Mouse (Mus musculus): ENCODE measurements around the gene Tmem45a2. TPM values are rescaled to one million over a fixed set of nuclear protein-coding genes. Genes with fewer than 3 reads are reported as not detected.

The Tmem45a2 gene
- 0.09 TPM in 1 of 2 replicates, not detected in the other for polyA plus RNA-seq (2016; fragmentation: Nextera tagmentation; extraction: Ambion mirVana)

DNA sequence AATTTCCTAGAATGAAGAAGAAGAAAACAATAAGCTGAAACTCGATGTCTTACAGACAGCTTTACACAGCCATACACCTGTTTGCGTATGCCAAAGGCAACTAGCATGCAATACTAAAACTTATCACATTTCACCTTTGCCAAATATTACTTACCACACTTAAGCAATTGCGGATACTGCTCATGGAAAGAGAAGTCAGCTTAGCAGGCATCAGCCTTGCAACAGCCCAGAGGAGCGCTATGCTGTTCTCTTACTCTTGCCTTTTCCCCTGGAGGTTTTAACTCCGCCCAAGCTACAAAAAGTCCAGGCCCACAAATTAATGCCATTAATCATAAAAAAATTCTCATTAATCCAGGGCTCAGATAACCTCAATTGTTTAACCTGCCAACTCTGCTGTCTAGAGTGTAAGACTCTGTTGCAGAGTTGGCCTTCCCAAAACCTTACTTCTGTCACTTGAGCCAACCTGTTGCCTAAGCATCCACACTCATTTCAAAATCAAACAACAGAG, at the start of gene Tmem45a2:
Tmem45a2 (minus strand) TSS at position 241 of the 508 bp plus-strand sequence.
- Histone ChIP-seq H3K27me3 (replicated peaks) (no peaks in the 10 kb centered on the region), H3K9ac (no peak within 1 kb of the TSS), H3K4me3 (no peak within 1 kb of the TSS), H3K4me2 (no peak within 1 kb of the TSS), H3K27ac (ENCODE audit: poor library complexity, severe bottlenecking) (no peak within 1 kb of the TSS), H3K9me3 (replicated peaks) (no peaks in the 10 kb centered on the region), H3K4me1 (replicated peaks) (no peaks in the 10 kb centered on the region), H3K36me3 (no peaks in the 10 kb centered on the region)
- ATAC-seq (ENCODE audit: insufficient number of reproducible peaks, low FRiP score): no peak
- 84% methylated on average over 5 of the region's 5 CpGs for WGBS

DNA sequence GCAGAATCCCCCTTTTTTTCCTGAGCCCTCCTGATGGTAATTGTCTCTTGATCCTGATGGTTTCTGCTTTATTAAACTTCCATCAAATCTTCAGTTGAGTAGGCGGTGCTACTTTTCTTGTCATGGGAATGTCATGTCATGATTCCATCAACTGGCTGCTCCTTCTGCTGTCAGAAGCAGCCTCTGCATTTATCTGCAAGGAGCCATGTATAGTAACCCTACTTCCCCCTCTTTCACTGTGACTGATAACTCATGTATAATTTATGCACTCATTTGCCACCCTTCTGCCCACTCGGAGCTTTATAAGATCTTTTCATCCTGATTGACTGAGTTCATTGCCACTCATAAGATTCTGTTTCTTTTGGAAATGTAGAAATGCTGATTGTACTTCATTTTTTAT, 46.4 kb upstream of the Tmem45a2 start:
- no peak for ATAC-seq (ENCODE audit: insufficient number of reproducible peaks, low FRiP score)
- Histone ChIP-seq H3K9me3 (replicated peaks) (no peaks in the 10 kb centered on the region), H3K4me3 (no peak overlapping the region), H3K27ac (ENCODE audit: poor library complexity, severe bottlenecking) (no peak overlapping the region), H3K9ac (no peak overlapping the region), H3K4me1 (replicated peaks) (no peaks in the 10 kb centered on the region), H3K27me3 (replicated peaks) (no peaks in the 10 kb centered on the region), H3K36me3 (no peaks in the 10 kb centered on the region), H3K4me2 (no peak overlapping the region)
- WGBS: 75% methylated on average over 2 of the region's 2 CpGs

DNA sequence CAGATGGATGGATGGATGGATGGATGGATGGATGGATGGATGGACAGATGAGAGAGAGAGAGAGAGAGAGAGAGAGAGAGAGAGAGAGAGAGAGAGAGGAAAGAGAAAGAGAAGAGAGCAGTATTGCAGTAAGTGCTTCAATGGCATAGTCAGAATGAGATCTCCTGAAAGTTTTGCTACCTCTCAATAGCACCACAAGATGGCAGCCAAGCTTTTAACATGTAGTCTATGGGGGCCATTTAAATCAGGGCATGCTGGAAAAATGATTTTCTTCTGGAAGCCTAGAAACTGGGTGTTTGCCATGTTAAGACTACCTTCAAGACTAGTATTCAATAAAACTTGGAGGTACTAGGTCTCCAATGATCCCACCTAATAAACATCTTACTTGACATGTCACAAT, 44.9 kb upstream of the Tmem45a2 start:
- no peak for ATAC-seq (ENCODE audit: insufficient number of reproducible peaks, low FRiP score)
- no peaks in the 10 kb centered on the region for H3K27me3 ChIP-seq (replicated peaks)
- H3K9ac ChIP-seq: no peak overlapping the region

GRCm38 (mm10) chr16:57106185-57106960, 35.2 kb upstream of the Tmem45a2 start:
- WGBS: 66% methylated on average over 5 of the region's 5 CpGs
- no peak for ATAC-seq (ENCODE audit: insufficient number of reproducible peaks, low FRiP score)
- Histone ChIP-seq H3K4me3 (no peak overlapping the region), H3K9me3 (replicated peaks) (no peaks in the 10 kb centered on the region), H3K4me2 (no peak overlapping the region), H3K36me3 (no peaks in the 10 kb centered on the region), H3K4me1 (replicated peaks) (no peaks in the 10 kb centered on the region), H3K9ac (no peak overlapping the region), H3K27me3 (replicated peaks) (no peaks in the 10 kb centered on the region; the same call in 1 of the 2 replicates), H3K27ac (ENCODE audit: poor library complexity, severe bottlenecking) (no peak overlapping the region)

More for the DNA sequence above, 44.9 kb upstream of the Tmem45a2 start:
- Histone ChIP-seq H3K36me3 (no peaks in the 10 kb centered on the region), H3K4me1 (replicated peaks) (no peaks in the 10 kb centered on the region), H3K4me3 (no peak overlapping the region), H3K27ac (ENCODE audit: poor library complexity, severe bottlenecking) (no peak overlapping the region), H3K4me2 (no peak overlapping the region), H3K9me3 (replicated peaks) (no peaks in the 10 kb centered on the region)

- Histone ChIP-seq H3K27me3 (replicated peaks) (no peaks in the 10 kb centered on the region; the same call in 1 of the 2 replicates), H3K4me2 (no peak overlapping the region), H3K9ac (no peak overlapping the region), H3K27ac (ENCODE audit: poor library complexity, severe bottlenecking) (no peak overlapping the region), H3K4me1 (replicated peaks) (no peaks in the 10 kb centered on the region), H3K9me3 (replicated peaks) (no peaks in the 10 kb centered on the region), H3K36me3 (no peaks in the 10 kb centered on the region), H3K4me3 (no peak overlapping the region)
- ATAC-seq (ENCODE audit: insufficient number of reproducible peaks, low FRiP score): no peak
- 73% methylated on average over 1 of the region's 1 CpGs for WGBS
These were observed 30.0 kb upstream of the Tmem45a2 start for GRCm38 (mm10) chr16:57101174-57101573.

- H3K9me3 ChIP-seq (replicated peaks): no peaks in the 10 kb centered on the region
- H3K4me2 ChIP-seq: no peak overlapping the region
- 73% methylated on average over 5 of the region's 5 CpGs for WGBS
- H3K4me3 ChIP-seq: no peak overlapping the region
- no peaks in the 10 kb centered on the region; the same call in 1 of the 2 replicates for H3K27me3 ChIP-seq (replicated peaks)
- H3K4me1 ChIP-seq (replicated peaks): no peaks in the 10 kb centered on the region
- no peak overlapping the region for H3K27ac ChIP-seq (ENCODE audit: poor library complexity, severe bottlenecking)
- H3K9ac ChIP-seq: no peak overlapping the region
- H3K36me3 ChIP-seq: no peaks in the 10 kb centered on the region
- ATAC-seq (ENCODE audit: insufficient number of reproducible peaks, low FRiP score): no peak
These were observed 28.5 kb upstream of the Tmem45a2 start for GRCm38 (mm10) chr16:57099572-57100237.

- 53% methylated on average over 7 of the region's 7 CpGs for WGBS
- Histone ChIP-seq H3K27me3 (replicated peaks) (no peaks in the 10 kb centered on the region), H3K4me1 (replicated peaks) (no peaks in the 10 kb centered on the region), H3K27ac (ENCODE audit: poor library complexity, severe bottlenecking) (no peak overlapping the region), H3K36me3 (no peaks in the 10 kb centered on the region), H3K4me2 (no peak overlapping the region), H3K9ac (no peak overlapping the region), H3K9me3 (replicated peaks) (no peaks in the 10 kb centered on the region), H3K4me3 (no peak overlapping the region)
- no peak for ATAC-seq (ENCODE audit: insufficient number of reproducible peaks, low FRiP score)
These were observed 27.4 kb upstream of the Tmem45a2 start for GRCm38 (mm10) chr16:57098468-57099144.

DNA sequence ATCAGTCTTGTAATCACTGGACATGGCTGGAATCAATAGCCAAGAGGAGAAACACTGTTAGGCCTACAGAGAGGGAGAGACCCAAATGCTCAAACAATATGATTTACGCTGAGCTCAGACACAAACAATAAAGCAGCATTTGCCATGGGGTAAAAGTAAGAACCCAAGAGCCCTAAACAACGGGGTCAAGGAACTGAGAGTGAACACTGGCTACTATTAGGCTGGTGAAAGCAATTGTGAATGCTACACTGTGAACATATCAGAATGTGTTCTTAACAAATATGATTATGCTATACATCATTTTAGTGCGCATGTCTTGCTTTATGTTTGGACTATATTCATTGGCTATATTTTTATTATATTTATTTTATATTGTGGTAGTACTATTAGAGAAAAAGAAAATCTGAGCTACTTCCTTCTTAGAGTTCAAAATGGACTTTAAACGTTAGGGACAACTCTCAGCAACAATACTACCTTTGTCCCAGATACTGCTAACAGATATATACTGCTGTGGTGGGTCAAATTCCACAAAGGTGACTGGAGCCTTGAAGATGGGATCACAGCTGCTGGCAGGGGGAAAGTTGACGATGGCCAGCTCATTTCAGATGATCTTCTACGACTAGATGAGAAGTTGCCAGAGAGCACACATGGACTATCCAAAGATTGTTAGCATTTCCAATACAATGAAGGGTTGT, 21.9 kb upstream of the Tmem45a2 start:
- no peak overlapping the region for H3K4me3 ChIP-seq
- no peak overlapping the region for H3K9ac ChIP-seq
- no peak for ATAC-seq (ENCODE audit: insufficient number of reproducible peaks, low FRiP score)
- WGBS: 56% methylated on average over 6 of the region's 6 CpGs
- H3K27me3 ChIP-seq (replicated peaks): no peaks in the 10 kb centered on the region
- no peaks in the 10 kb centered on the region for H3K36me3 ChIP-seq
- H3K4me1 ChIP-seq (replicated peaks): no peaks in the 10 kb centered on the region
- H3K9me3 ChIP-seq (replicated peaks): no peaks in the 10 kb centered on the region
- no peak overlapping the region for H3K27ac ChIP-seq (ENCODE audit: poor library complexity, severe bottlenecking)
- no peak overlapping the region for H3K4me2 ChIP-seq

GRCm38 (mm10) chr16:57092460-57092859, 21.3 kb upstream of the Tmem45a2 start:
- Histone ChIP-seq H3K9ac (no peak overlapping the region), H3K27ac (ENCODE audit: poor library complexity, severe bottlenecking) (no peak overlapping the region), H3K27me3 (replicated peaks) (no peaks in the 10 kb centered on the region), H3K36me3 (no peaks in the 10 kb centered on the region), H3K4me2 (no peak overlapping the region), H3K4me1 (replicated peaks) (no peaks in the 10 kb centered on the region), H3K4me3 (no peak overlapping the region), H3K9me3 (replicated peaks) (no peaks in the 10 kb centered on the region)
- 38% methylated on average over 4 of the region's 4 CpGs for WGBS
- ATAC-seq (ENCODE audit: insufficient number of reproducible peaks, low FRiP score): no peak

DNA sequence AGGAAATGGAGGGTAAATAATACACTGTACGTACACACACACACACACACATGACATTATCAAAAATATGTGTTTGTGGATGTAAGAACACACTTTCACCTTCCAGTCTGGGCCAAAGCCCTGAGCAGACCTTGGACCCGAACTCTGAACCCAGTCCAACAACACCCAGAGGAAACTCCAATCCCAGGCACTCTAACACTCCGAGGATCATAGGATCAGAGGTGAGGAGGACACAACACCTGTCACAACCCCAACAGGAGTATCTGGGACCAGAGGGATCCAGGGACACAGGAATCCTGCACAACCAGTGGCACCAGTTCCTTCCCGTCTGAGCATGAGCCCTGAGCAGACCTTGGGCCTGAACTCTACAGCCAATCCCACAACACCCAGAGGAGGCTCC, 8.4 kb upstream of the Tmem45a2 start:
- 81% methylated on average over 4 of the region's 4 CpGs for WGBS
- Histone ChIP-seq H3K4me3 (no peak overlapping the region), H3K27me3 (replicated peaks) (no peaks in the 10 kb centered on the region), H3K36me3 (no peaks in the 10 kb centered on the region), H3K9me3 (replicated peaks) (no peaks in the 10 kb centered on the region), H3K27ac (ENCODE audit: poor library complexity, severe bottlenecking) (no peak overlapping the region), H3K9ac (no peak overlapping the region), H3K4me1 (replicated peaks) (no peaks in the 10 kb centered on the region), H3K4me2 (no peak overlapping the region)
- no peak for ATAC-seq (ENCODE audit: insufficient number of reproducible peaks, low FRiP score)

DNA sequence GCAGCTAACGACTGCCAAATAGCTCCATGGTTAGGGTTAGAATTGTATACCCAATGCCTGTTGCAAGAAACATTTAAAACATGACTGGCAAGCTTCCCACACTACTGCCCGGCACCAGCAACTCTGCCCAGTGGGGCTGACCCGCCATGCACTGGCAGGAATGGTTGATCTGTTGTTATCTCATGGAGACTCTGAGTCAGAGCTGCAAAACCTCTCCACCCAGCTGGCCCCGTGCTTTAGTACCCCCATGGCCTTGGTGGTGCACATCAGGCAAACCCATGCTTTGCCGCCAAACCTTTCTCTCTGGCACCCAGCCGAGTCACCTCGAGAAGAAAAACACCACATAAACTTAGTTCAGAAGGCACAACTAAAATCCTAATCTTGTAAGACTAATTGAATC, 4.8 kb upstream of the Tmem45a2 start:
- Histone ChIP-seq H3K4me2 (no peak overlapping the region), H3K9me3 (replicated peaks) (no peaks in the 10 kb centered on the region), H3K9ac (no peak overlapping the region), H3K4me3 (no peak overlapping the region), H3K27me3 (replicated peaks) (no peaks in the 10 kb centered on the region), H3K27ac (ENCODE audit: poor library complexity, severe bottlenecking) (no peak overlapping the region), H3K4me1 (replicated peaks) (no peaks in the 10 kb centered on the region), H3K36me3 (no peaks in the 10 kb centered on the region)
- ATAC-seq (ENCODE audit: insufficient number of reproducible peaks, low FRiP score): no peak
- WGBS: 59% methylated on average over 7 of the region's 7 CpGs

Measured in heart, embryonic 12.5 days (tissue).